Mouse (Mus musculus) megakaryocyte, embryonic 14.5 days (primary cell): ENCODE data around the gene Tmem210. TPM values are rescaled to one million over a fixed set of nuclear protein-coding genes. Genes with fewer than 3 reads are reported as not detected.

Experiments
- H3K27me3 ChIP-seq: replicated peaks from 2 replicates; pipeline ENCODE3; 2012; ENCODE audit warnings: inconsistent platforms
- H3K36me3 ChIP-seq: replicated peaks from 2 replicates; pipeline ENCODE3; 2012; ENCODE audit warnings: low read length, inconsistent platforms, mixed read lengths
- H3K4me1 ChIP-seq: 2 replicates; pipeline ENCODE4 v1.6.1; 2012; ENCODE audit warnings: inconsistent platforms
- H3K4me3 ChIP-seq: replicated peaks from 2 replicates; pipeline ENCODE3; 2012; ENCODE audit warnings: moderate library complexity, mild to moderate bottlenecking, inconsistent platforms
- H3K9me3 ChIP-seq: 2 replicates; pipeline ENCODE4 v1.6.1; 2012; ENCODE audit warnings: inconsistent platforms
- FLI1 ChIP-seq: IDR thresholded peaks from 2 replicates; pipeline ENCODE4 v1.6.1; 2012; ENCODE audit warnings: low read length, inconsistent platforms, mixed read lengths
- GATA1 ChIP-seq: IDR thresholded peaks from 3 replicates; pipeline ENCODE4 v1.6.1; 2012; ENCODE audit warnings: mixed read lengths, low read length, inconsistent platforms, borderline replicate concordance
- polyA plus RNA-seq: library from polyadenylated mRNA; stranded (reverse); fragments of >175 nt; gene quantifications from 2 replicates; pipeline ENCODE4 v1.2.3, GENCODE M21; 2012; ENCODE audit warnings: low replicate concordance; ENCODE audit not compliant: insufficient read depth

The Tmem210 gene
- not detected in 2 replicates for polyA plus RNA-seq

DNA sequence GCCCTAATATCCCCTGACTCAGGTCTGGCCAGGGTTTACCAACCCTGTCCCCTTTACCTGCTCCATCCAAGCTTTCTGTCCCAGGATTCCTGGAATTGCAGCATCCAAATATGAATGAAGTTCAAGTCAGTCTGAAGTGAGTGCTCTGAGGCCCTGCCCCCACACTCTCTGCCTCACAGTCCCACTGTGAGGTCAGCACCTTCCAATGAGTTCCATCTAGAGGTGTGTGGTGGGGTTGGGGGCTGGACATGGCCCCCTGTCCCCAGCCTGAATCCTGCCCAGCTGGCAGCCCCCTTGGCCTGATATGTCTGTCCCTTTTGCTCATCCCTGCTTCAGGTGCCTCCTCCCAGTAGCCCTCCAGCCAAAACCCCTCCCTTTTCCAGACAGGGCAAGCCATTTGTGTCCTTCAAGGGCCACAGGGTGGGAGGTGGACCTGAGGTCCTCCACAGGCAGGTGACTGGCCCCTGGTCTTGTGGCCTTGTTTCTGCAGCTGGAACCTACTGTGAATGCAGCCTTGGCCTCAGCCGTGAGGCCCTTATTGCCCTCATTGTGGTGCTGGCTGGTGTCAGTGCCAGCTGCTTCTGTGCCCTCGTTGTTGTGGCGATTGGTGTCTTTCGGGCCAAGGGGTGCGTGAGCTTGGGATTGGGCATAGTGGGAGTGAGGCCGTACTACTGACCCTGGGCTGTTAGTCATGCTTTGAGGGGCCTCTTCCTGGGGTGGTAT lies at the start of gene Tmem210:
TSS of gene Tmem210 (plus strand) at position 219 of the 723 bp plus-strand sequence.
- Histone ChIP-seq H3K4me3 (no peak within 1 kb of the TSS), H3K9me3 (no peaks in the 10 kb centered on the region), H3K27me3 (peaks cover 66% of the 10 kb centered on the region), H3K4me1 (peaks cover 46% of the 10 kb centered on the region), H3K36me3 (peaks cover 36% of the 10 kb centered on the region)
- TF ChIP-seq FLI1 (no peak), GATA1 (no peak)

DNA sequence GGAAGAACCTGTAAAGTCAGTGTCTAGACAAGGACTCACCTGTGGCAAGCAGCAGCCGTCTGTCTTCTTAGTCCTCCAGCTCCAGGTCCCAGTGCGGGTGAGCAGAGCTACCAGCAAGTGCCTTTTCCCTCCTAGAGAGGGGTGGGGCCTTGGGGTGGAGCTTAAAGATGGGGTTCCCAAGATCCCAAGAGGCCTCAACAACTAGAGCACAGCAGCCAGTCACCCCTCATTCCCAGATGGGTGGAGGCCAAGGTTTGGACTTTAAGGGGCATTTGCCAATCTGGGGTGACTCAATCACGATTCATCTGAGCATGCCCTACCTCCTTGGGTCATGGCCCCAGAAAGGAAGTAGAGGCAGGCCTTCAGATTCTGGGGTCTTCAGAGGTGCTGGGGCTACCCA lies 48.2 kb upstream of the Tmem210 start:
- no peaks in the 10 kb centered on the region for H3K9me3 ChIP-seq
- peaks cover 90% of the 10 kb centered on the region for H3K27me3 ChIP-seq
- peaks cover 8% of the 10 kb centered on the region for H3K36me3 ChIP-seq
- H3K4me3 ChIP-seq: no peak overlapping the region
- H3K4me1 ChIP-seq: peaks cover 50% of the 10 kb centered on the region
- no peak for TF ChIP-seq FLI1
- no peak for TF ChIP-seq GATA1

- H3K9me3 ChIP-seq: no peaks in the 10 kb centered on the region
- peaks cover 84% of the 10 kb centered on the region for H3K27me3 ChIP-seq
- peaks cover 13% of the 10 kb centered on the region for H3K36me3 ChIP-seq
- H3K4me1 ChIP-seq: peaks cover 50% of the 10 kb centered on the region
- TF ChIP-seq FLI1: no peak
- no peak for TF ChIP-seq GATA1
- H3K4me3 ChIP-seq: peak overlapping the region; percentile 5
Measured at GRCm38 (mm10) chr2:25240310-25240709, 47.6 kb upstream of the Tmem210 start.

DNA sequence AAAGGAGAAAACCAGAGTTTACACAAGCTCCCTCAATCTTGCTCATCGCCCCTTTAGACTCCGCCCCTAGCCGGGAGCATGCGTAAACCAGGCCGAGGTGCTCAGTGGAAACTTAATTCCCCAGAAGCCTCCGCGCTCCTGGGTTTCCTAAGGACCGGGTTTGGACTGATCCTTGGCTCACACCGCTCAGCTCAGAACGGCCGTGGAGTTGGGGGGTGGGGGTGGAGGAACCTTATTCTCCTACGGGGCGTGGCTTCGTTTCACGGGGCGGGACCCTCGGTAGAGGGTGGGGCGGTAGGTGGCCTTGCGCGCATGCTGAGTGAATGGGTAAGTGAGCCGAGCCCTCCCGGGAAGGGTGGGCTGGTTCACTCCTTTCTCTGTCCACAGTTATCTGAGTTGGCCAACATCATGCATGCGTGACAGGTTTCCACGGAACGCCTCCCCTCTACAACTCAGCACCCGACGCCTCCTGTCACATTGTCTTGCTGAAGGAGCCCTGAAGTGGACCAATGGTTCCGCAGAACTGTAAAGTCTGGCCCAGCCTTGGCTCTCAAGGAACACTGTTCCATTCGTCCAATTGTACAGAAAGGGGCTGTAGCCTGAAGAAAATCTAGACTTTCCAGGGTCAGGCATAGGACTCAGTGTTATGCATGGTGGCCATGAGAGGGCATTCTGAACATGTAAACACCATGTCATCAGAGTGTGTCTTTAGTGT lies 47.1 kb upstream of the Tmem210 start:
- Histone ChIP-seq H3K9me3 (no peaks in the 10 kb centered on the region), H3K4me1 (peaks cover 50% of the 10 kb centered on the region), H3K4me3 (peak overlapping the region; percentile 89), H3K27me3 (peaks cover 79% of the 10 kb centered on the region), H3K36me3 (peaks cover 18% of the 10 kb centered on the region)
- TF ChIP-seq GATA1 (no peak), FLI1 (no peak)

DNA sequence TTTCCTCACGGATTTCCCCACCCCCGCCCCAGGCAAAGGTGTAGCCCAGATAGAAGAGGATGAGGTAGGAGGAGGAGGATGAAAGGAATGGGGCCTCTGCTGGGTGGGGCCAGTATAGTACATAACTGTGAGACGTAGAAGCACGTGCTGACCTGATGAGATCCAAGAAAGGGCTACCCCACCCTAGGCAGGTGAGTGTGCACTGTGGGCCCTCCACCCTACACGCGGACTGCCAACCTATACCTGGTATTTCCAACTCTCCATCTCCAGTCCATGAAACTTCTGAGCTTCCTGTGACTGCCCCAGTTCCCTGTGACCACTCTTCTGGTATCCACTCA lies 46.5 kb upstream of the Tmem210 start:
- Histone ChIP-seq H3K4me3 (peak overlapping the region; percentile 89), H3K36me3 (peaks cover 24% of the 10 kb centered on the region), H3K9me3 (no peaks in the 10 kb centered on the region), H3K4me1 (peaks cover 45% of the 10 kb centered on the region), H3K27me3 (peaks cover 73% of the 10 kb centered on the region)
- TF ChIP-seq GATA1: no peak
- TF ChIP-seq FLI1: no peak

DNA sequence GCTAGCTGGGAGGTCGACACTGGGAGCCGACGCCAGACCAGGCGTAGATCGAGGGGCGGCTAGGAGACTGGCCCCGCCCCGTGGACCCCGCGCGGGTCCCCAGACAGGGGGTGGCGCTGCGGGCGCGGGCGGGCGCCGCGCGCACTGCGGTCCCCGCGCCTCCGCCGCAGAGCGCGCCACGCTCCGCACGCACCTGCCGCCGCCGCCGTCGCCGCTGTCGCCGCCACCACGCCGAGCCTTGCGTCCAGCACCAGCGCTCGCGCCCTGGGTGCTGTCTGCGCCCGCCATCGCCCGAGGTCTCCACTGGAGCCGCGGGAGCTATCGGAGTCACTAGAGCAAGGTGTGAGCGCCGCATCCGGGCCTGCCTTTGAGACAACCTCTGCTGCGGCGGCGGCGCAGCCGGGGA lies 45.8 kb upstream of the Tmem210 start, which contains the start of the genes Rnf208 and Cysrt1:
TSS of gene Rnf208 (plus strand) at position 155 of the 406 bp plus-strand sequence.
TSS of gene Cysrt1 (minus strand) at position 352 of the 406 bp plus-strand sequence.
- Histone ChIP-seq H3K27me3 (peaks cover 68% of the 10 kb centered on the region), H3K36me3 (peaks cover 31% of the 10 kb centered on the region), H3K4me3 (peak within 1 kb of the TSS; percentile 89), H3K9me3 (no peaks in the 10 kb centered on the region), H3K4me1 (peaks cover 38% of the 10 kb centered on the region)
- TF ChIP-seq GATA1 (no peak), FLI1 (no peak)

DNA sequence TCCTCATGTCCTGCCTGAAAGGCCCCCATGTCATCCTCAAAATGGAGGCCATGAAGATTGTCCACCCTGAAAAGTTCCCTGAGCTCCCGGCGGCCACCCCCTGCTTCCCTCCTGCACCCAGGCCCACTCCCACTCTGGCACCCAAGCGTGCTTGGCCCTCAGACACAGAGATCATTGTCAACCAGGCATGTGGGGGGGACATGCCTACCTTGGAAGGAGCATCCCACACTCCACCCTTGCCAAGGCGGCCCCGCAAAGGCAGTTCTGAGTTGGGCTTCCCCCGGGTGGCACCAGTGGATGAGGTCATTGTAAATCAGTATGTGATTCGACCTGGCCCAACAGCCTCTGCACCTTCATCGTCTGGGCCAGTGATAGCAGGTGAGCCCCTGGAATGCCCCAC lies 44.6 kb upstream of the Tmem210 start:
- H3K4me3 ChIP-seq: no peak overlapping the region
- no peak for TF ChIP-seq FLI1
- TF ChIP-seq GATA1: no peak
- H3K36me3 ChIP-seq: peaks cover 43% of the 10 kb centered on the region
- H3K9me3 ChIP-seq: no peaks in the 10 kb centered on the region
- H3K4me1 ChIP-seq: peaks cover 35% of the 10 kb centered on the region
- H3K27me3 ChIP-seq: peaks cover 56% of the 10 kb centered on the region

DNA sequence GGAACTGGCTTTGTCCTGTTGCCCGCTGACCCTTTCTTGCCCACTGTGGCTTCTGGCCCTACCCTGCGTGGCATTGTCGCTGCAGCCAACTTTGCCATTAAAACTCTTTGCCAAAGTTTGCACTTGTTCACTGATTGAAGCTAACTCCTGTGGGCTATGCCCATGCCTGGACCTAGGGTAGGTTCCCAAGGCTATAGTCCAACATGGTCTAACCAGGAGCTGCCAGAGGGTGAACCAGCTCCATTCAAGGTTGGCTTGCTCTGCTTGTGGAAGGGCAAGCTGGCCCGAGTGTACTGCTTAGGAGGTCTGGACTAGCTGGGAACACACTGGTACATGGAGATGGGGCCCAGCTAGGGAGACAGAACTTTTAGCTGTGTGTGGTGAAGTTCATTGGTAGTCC lies 43.8 kb upstream of the Tmem210 start:
- Histone ChIP-seq H3K4me1 (peaks cover 31% of the 10 kb centered on the region), H3K36me3 (peaks cover 51% of the 10 kb centered on the region), H3K4me3 (peak overlapping the region; percentile 57), H3K9me3 (no peaks in the 10 kb centered on the region), H3K27me3 (peaks cover 51% of the 10 kb centered on the region)
- TF ChIP-seq FLI1: no peak
- no peak for TF ChIP-seq GATA1

DNA sequence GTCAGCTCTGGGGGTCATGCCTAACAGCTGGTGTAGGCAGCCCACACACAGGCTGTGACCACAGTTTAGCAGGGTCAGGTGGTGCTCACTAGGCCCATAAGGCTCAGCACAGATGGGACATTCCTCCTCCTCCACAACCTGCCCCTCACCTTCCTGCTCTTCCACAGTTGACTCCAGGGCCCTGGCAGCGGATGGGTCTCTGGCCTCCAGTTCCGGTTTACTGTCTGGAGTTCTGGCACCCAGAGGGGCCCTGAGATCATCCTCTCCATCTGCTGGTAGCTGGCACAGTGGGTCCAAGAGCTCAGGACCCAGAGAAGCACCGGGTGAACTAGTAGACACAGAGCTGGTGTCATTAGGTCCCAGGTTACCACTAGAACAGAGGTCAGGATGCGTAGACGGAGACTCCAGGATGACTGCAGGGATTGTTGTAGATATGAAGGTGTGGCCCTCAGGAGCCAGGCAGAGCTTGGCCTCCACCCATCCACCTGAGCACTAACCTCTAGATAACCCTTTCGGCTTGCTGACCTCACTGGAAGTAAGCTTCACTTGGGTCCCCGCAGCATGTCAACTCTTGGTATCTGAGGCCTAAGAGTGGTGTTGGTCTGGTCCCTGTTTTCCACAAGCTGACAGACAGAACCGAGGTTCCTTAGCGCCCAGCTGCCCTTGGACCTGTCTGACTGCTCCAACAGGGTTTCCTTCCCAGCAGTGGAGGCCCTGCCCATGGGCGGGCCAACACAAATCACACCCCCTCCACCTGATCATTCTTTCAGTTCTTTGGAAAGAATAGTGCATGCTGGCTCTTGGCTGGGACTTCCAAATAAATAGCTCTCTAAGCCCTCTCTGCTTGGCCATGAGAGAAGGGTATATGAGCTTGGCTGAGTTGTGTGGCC lies 41.5 kb upstream of the Tmem210 start, which contains the start of gene AL732309.1:
TSS of gene AL732309.1 (minus strand) at position 681 of the 890 bp plus-strand sequence.
- H3K27me3 ChIP-seq: peaks cover 28% of the 10 kb centered on the region
- no peaks in the 10 kb centered on the region for H3K9me3 ChIP-seq
- H3K36me3 ChIP-seq: peaks cover 74% of the 10 kb centered on the region
- TF ChIP-seq GATA1: no peak
- no peak for TF ChIP-seq FLI1
- peak within 1 kb of the TSS; percentile 31 for H3K4me3 ChIP-seq
- H3K4me1 ChIP-seq: peaks cover 28% of the 10 kb centered on the region
